Mouse (Mus musculus) thymus, postnatal 36 days (tissue): Measurements from ENCODE around the gene Evc2.

Source experiments
- DNase-seq, 2 experiments: peaks; one replicate each; pipeline ENCODE4 v3.0.0; 2022; ENCODE audit warnings: mixed read lengths in 2 of 2

The Evc2 gene

GRCm38 (mm10) chr5:37338288-37338687, at the start of gene Evc2:
Gene Evc2, plus strand, starts transcription at chr5:37338499.
- no peak for DNase-seq

GRCm38 (mm10) chr5:37289236-37289635, 49.1 kb upstream of the Evc2 start:
- peak; percentile 25 to 29 for DNase-seq

- peak; percentile 19 to 20 for DNase-seq
Observed at GRCm38 (mm10) chr5:37290983-37291382, 47.3 kb upstream of the Evc2 start.

- no peak for DNase-seq
Observed at GRCm38 (mm10) chr5:37296717-37297116, 41.6 kb upstream of the Evc2 start.

GRCm38 (mm10) chr5:37298370-37298769, 39.9 kb upstream of the Evc2 start:
- DNase-seq, result no peak

- DNase-seq, result no peak
Observed at GRCm38 (mm10) chr5:37310026-37310425, 28.3 kb upstream of the Evc2 start.

GRCm38 (mm10) chr5:37312980-37313722, 25.1 kb upstream of the Evc2 start:
- no peak for DNase-seq

GRCm38 (mm10) chr5:37318715-37319114, 19.6 kb upstream of the Evc2 start:
- no peak for DNase-seq

GRCm38 (mm10) chr5:37320174-37320573, 18.1 kb upstream of the Evc2 start:
- no peak for DNase-seq

- DNase-seq, result no peak
Observed at GRCm38 (mm10) chr5:37320761-37321160, 17.5 kb upstream of the Evc2 start.

- no peak for DNase-seq
Observed at GRCm38 (mm10) chr5:37326675-37327074, 11.6 kb upstream of the Evc2 start.

GRCm38 (mm10) chr5:37330449-37331132, 7.7 kb upstream of the Evc2 start:
- no peak for DNase-seq

GRCm38 (mm10) chr5:37331133-37331505, 7.2 kb upstream of the Evc2 start:
- DNase-seq, result no peak

GRCm38 (mm10) chr5:37332066-37332465, 6.2 kb upstream of the Evc2 start:
- no peak for DNase-seq

GRCm38 (mm10) chr5:37335061-37335460, 3.2 kb upstream of the Evc2 start:
- DNase-seq, result no peak

GRCm38 (mm10) chr5:37336485-37337105, 1.7 kb upstream of the Evc2 start, which contains the start of gene Evc:
Gene Evc, minus strand, starts transcription at chr5:37336894.
- DNase-seq, result no peak

- DNase-seq, result no peak
Observed at GRCm38 (mm10) chr5:37337696-37338095, 603 bp upstream of the Evc2 start.

- DNase-seq, result no peak
Observed at GRCm38 (mm10) chr5:37343962-37344361, 5.7 kb downstream of the Evc2 start.

- no peak for DNase-seq
Observed at GRCm38 (mm10) chr5:37351791-37352190, 13.5 kb downstream of the Evc2 start.

- peak; percentile 7 to 16 for DNase-seq
Observed at GRCm38 (mm10) chr5:37354385-37354784, 16.1 kb downstream of the Evc2 start.

GRCm38 (mm10) chr5:37356027-37356426, 17.7 kb downstream of the Evc2 start:
- no peak for DNase-seq

GRCm38 (mm10) chr5:37362618-37363017, 24.3 kb downstream of the Evc2 start:
- no peak for DNase-seq

- DNase-seq, result no peak
Observed at GRCm38 (mm10) chr5:37363284-37363683, 25.0 kb downstream of the Evc2 start.

GRCm38 (mm10) chr5:37365751-37366150, 27.5 kb downstream of the Evc2 start:
- DNase-seq, result no peak
